Mouse (Mus musculus) bone marrow, adult 2 months (tissue): ENCODE results near the gene Gm12790. TPM values are rescaled to one million over a fixed set of nuclear protein-coding genes. Genes with fewer than 3 reads are reported as not detected.
"Not testable (repeated sequence)": the region's sequence is repeated elsewhere in the genome, so short reads cannot be mapped to it uniquely, and the experiment has no call there.

ENCODE experiments used
- H3K27ac ChIP-seq: fragments of 200-500 bp; 2 replicates; pipeline ENCODE4 v1.5.1; 2012; ENCODE audit warnings: low read depth, mild to moderate bottlenecking, control low read depth, inconsistent platforms, low read length; ENCODE audit not compliant: control insufficient read depth, poor library complexity, insufficient read depth
- H3K4me1 ChIP-seq: fragments of 200-500 bp; 2 replicates; pipeline ENCODE4 v1.6.1; 2011; ENCODE audit warnings: low read length; ENCODE audit not compliant: control insufficient read depth, insufficient read depth
- H3K4me3 ChIP-seq: fragments of 200-500 bp; replicated peaks from 2 replicates; pipeline ENCODE3; 2011; ENCODE audit warnings: mild to moderate bottlenecking, low read depth, low read length, control low read depth; ENCODE audit not compliant: control insufficient read depth
- CTCF ChIP-seq: fragments of 200-500 bp; IDR thresholded peaks from 2 replicates; pipeline ENCODE4 v1.5.1; 2011; ENCODE audit warnings: low read length, control low read depth; ENCODE audit not compliant: control insufficient read depth, insufficient read depth
- POLR2A ChIP-seq: fragments of 200-500 bp; IDR thresholded peaks from 2 replicates; pipeline ENCODE4 v1.6.1; 2011; ENCODE audit warnings: low read depth, mild to moderate bottlenecking, control low read depth, low read length, borderline replicate concordance; ENCODE audit not compliant: control insufficient read depth
- WGBS: fragments of 180-500 bp; shearing (Covaris S2); methylation state at CpG from one replicate; pipeline ENCODE4 v1.1.7; 2018; 5-methylcytosine and 5-hydroxymethylcytosine counted together
- polyA plus RNA-seq: library from polyadenylated mRNA; stranded (reverse); fragments of >200 nt; gene quantifications from 2 replicates; pipeline ENCODE4 v1.2.4, GENCODE M21; 2011; ENCODE audit warnings: low replicate concordance; ENCODE audit not compliant: missing spikeins, insufficient read depth, insufficient read length

Gene Gm12790
- not detected in 2 replicates for polyA plus RNA-seq

DNA sequence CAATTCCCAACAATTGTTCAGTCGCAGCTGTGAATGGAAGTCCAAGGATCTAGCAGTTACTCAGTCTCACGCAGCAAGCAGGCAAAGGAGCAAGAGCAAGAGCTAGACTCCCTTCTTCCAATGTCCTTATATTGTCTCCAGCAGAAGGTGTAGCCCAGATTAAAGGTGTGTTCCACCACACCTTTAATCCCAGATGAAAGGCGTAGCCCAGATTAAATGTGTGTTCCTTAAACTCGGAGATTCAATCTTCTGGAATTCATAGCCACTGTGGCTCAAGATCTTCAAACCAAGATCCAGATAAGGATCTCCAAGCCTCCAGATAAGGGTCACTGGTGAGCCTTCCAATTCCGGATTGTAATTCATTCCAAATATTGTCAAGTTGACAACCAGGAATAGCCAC is at the start of gene Gm12790:
Gm12790 (minus strand) TSS at position 101 of the 400 bp plus-strand sequence.
- not testable (repeated sequence) for H3K4me1 ChIP-seq, H3K27ac ChIP-seq, H3K4me3 ChIP-seq
- 88% methylated on average over 1 of the region's 5 CpGs for WGBS

DNA sequence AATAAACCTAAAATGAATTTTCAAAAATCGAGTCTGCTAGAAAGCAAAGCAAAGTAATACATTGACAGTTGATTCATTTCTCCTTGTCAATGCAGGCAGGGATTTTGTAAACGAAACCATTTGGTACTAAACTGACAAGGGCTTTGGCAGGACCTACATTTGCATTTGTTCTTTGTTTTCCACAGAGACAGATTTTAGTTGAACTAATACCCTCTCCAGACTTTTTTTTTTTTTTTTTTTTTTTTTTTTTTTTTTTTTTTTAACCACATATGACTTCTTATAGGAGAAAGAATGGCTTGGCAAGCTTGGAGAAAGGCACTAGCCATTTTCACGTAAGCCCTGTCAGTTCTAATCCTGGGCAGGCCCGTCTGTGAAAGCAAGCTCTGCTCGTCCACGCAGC is 45.8 kb upstream of the Gm12790 start:
- Histone ChIP-seq H3K4me3 (no peak overlapping the region), H3K27ac (no peak overlapping the region), H3K4me1 (no peaks in the 10 kb centered on the region)
- 74% methylated on average over 6 of the region's 6 CpGs for WGBS
- TF ChIP-seq POLR2A (no peak), CTCF (no peak)

DNA sequence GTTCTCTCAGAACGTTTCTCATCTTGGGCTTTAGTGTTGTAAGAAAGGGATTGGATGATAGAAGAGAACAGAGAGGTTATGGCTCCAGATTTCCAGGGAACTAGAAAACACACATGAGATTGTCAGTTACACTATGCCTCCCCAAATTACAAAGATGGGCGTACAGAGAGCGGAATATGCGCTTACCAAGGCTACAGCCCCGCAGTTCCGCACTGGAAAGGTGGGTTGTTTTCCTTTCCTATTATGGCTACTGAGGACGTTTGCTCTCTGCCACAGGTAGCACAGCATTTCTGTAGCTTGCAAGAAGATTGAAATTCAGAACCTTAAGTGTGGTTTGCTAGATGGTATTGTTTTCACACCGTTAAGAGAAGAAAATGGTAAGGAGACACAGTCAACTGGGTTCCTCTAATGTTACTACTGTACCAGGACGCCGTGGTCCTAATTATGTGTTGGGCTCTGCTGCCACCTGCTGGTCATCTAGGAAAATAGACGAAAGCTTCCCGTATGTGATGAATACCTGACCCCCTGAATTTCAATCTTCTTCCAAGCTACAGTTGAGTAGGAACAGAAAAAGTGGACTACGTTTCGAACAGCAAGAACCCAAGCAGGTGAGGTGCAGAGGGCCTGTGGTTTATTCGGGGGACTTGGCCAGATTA is 17.5 kb upstream of the Gm12790 start:
- 37% methylated on average over 15 of the region's 15 CpGs for WGBS
- TF ChIP-seq CTCF (peak; percentile 60), POLR2A (no peak)
- Histone ChIP-seq H3K4me1 (no peaks in the 10 kb centered on the region), H3K4me3 (no peak overlapping the region), H3K27ac (no peak overlapping the region)

DNA sequence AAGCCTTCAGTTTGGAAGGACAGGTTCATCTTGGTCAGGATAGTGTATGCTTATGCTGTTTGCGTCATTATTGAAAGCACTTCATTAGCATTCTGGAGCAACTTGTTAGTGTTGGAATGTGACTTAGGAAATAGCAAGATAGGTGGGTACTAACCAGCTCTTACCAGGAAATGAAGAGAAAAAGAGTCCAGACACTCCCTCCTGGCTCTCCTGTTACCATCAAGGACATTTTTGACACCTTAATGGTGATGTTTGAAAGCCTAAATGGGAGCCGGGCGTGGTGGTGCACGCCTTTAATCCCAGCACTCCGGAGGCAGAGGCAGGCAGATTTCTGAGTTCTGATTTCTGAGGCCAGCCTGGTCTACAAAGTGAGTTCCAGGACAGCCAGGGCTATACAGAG is 16.6 kb upstream of the Gm12790 start:
- 80% methylated on average over 5 of the region's 5 CpGs for WGBS
- TF ChIP-seq POLR2A: no peak
- Histone ChIP-seq H3K27ac (no peak overlapping the region), H3K4me3 (no peak overlapping the region), H3K4me1 (no peaks in the 10 kb centered on the region)

DNA sequence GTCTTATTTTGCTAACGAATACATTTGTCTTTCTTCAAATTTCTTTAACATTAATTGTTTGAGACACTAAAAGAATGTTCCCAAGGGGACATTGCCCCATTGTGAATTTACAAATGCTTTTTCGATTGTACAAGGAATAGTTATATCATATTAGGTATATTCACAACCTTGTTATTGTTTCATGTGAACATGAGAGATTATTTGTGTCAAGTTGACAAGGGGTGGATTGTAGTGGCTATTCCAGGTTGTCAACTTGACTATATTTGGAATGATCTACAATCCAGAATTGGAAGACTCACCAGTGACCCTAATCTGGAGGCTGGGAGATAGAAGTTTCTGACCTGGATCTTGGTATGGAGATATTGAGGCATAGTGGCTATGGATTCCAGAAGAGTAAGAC is 5.5 kb upstream of the Gm12790 start, which contains the start of gene Gm12789:
Gm12789 (plus strand) TSS at position 301 of the 400 bp plus-strand sequence.
- not testable (repeated sequence) for H3K4me3 ChIP-seq, H3K4me1 ChIP-seq, H3K27ac ChIP-seq
- WGBS: 71% methylated on average over 2 of the region's 2 CpGs

DNA sequence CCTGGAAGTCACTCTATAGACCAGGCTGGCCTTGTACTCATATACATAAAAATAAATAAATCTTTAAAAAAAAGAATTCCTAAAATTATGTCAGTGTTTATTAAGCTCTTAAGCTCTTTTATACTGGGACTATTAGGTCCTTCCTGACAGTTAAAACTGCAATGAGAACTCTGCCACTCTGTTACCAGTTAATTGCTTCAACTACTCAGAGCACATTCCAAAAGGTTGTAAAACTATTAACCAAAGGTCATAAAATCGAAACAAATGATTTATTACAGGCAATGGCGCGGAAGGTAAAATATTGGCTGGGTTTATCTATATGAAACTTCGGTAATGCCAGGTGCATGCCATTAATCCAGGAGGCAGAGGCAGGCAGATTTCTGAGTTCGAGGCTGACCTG is 4.8 kb upstream of the Gm12790 start:
- TF ChIP-seq CTCF: no peak
- no peak for TF ChIP-seq POLR2A
- WGBS: 66% methylated on average over 5 of the region's 5 CpGs
- Histone ChIP-seq H3K4me3 (no peak overlapping the region), H3K4me1 (no peaks in the 10 kb centered on the region), H3K27ac (no peak overlapping the region)

DNA sequence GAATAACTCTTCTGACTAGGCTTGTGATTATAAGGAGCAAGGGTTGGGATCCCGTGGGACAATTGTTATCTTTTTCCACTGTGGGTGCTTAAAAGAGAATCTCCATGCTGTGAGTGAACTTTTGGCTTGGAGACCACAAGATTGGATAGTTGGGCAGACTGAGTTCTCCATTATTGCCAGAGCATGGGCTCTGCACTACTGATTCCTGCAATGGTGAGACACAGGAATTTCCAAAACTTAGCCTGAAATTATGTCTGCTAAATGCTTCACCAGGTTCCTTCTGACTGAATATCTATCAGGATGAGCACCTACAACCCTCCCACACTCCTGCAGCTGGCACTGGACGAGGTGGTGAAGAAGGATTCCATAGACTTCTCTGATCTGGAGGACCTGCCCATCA is 40.7 kb downstream of the Gm12790 start, which contains the start of gene Gm12794:
Gm12794 (plus strand) TSS at position 301 of the 400 bp plus-strand sequence.
- H3K4me3 ChIP-seq, H3K27ac ChIP-seq, H3K4me1 ChIP-seq: not testable (repeated sequence)
- WGBS: 61% methylated on average over 2 of the region's 2 CpGs

Other genes starting within 250 kb of the Gm12790 start
- not detected in 2 replicates for gene B020004J07Rik, start 137.0 kb downstream of the Gm12790 start, polyA plus RNA-seq
- gene C130073F10Rik, start 87.3 kb downstream of the Gm12790 start, polyA plus RNA-seq: not detected in 2 replicates
- not detected in 2 replicates for gene Gm12800, start 71.9 kb downstream of the Gm12790 start, polyA plus RNA-seq
- gene Gm12794, start 40.6 kb downstream of the Gm12790 start, polyA plus RNA-seq: not detected in 2 replicates
- not detected in 2 replicates for gene Gm12789, start 5.6 kb upstream of the Gm12790 start, polyA plus RNA-seq
- gene Pde4b, start 106.5 kb upstream of the Gm12790 start, polyA plus RNA-seq: 3.2 and 3.9 TPM in 2 replicates